Mouse (Mus musculus) embryonic facial prominence, embryonic 13.5 days (tissue): ENCODE results near the gene Zfp503. TPM values are rescaled to one million over a fixed set of nuclear protein-coding genes. Genes with fewer than 3 reads are reported as not detected.

Source experiments
- ATAC-seq: fragments of 200-750 bp; cut with Nextera tagmentation; 2 replicates; pipeline ENCODE4 v1.8.0; 2017; ENCODE audit warnings: low read depth; ENCODE audit not compliant: insufficient number of reproducible peaks, insufficient read depth, low FRiP score, low TSS enrichment
- H3K27ac ChIP-seq: fragments of 300-500 bp; sonication (generic); 2 replicates; pipeline ENCODE4 v1.5.1; 2015; ENCODE audit warnings: moderate library complexity, mild to moderate bottlenecking, inconsistent platforms
- H3K27me3 ChIP-seq: fragments of 300-500 bp; sonication (generic); 2 replicates; pipeline ENCODE4 v1.6.1; 2015; ENCODE audit warnings: mild to moderate bottlenecking, inconsistent platforms
- H3K36me3 ChIP-seq: fragments of 300-500 bp; sonication (generic); 2 replicates; pipeline ENCODE4 v1.6.1; 2015; ENCODE audit warnings: mild to moderate bottlenecking, inconsistent platforms
- H3K4me1 ChIP-seq: fragments of 300-500 bp; sonication (generic); 2 replicates; pipeline ENCODE4 v1.6.1; 2015; ENCODE audit warnings: inconsistent platforms
- H3K4me2 ChIP-seq: fragments of 300-500 bp; sonication (generic); 2 replicates; pipeline ENCODE4 v1.6.1; 2015; ENCODE audit warnings: moderate library complexity, mild to moderate bottlenecking, inconsistent platforms
- H3K4me3 ChIP-seq: fragments of 300-500 bp; sonication (generic); 2 replicates; pipeline ENCODE4 v1.5.1; 2015; ENCODE audit warnings: mild to moderate bottlenecking, inconsistent platforms
- H3K9ac ChIP-seq: fragments of 300-500 bp; sonication (generic); 2 replicates; pipeline ENCODE4 v1.6.1; 2015; ENCODE audit warnings: mild to moderate bottlenecking, inconsistent platforms
- H3K9me3 ChIP-seq: fragments of 300-500 bp; sonication (generic); 2 replicates; pipeline ENCODE4 v1.6.1; 2016; ENCODE audit warnings: inconsistent platforms
- WGBS: fragments of 180-500 bp; shearing (Covaris S2); methylation state at CpG from one replicate; pipeline ENCODE4 v1.1.7; 2015; ENCODE audit warnings: mixed read lengths; 5-methylcytosine and 5-hydroxymethylcytosine counted together
- microRNA-seq: library from miRNA; unstranded; fragments of <30 nt; microRNA quantifications from one replicate; pipeline ENCODE4, GENCODE M21; 2016
- polyA plus RNA-seq: library from polyadenylated mRNA; unstranded; fragments of >200 nt; fragmentation: Nextera tagmentation; extraction: Ambion mirVana; gene quantifications from 2 replicates; pipeline ENCODE4 v1.2.1, GENCODE M21; 2015

The Zfp503 gene
- polyA plus RNA-seq, 1 experiment from 2014 or later, result 30.5 TPM

DNA sequence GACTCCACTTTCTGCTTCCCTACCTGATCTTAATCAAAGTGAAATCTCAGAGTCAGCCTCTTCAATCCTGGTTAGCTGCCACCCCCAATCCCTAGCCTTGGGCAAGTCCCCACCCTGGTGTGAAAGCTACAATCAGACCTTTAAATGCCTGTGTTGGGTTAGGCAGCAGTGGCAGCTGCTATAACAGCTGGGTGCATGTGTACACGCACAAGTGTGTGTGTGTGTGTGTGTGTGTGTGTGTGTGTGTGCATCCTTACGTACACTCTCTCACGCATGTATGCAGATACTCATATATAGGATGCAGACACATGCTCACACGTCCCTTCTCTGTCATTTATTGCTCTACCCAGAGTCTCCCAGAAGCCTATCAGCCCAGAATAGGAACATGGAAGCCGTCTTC is 30.8 kb downstream of the Zfp503 start:
- Histone ChIP-seq H3K9ac (no peak overlapping the region), H3K4me2 (no peak overlapping the region), H3K4me1 (no peaks in the 10 kb centered on the region; the same call in 1 of the 2 replicates), H3K27me3 (no peaks in the 10 kb centered on the region), H3K4me3 (no peak overlapping the region), H3K9me3 (no peaks in the 10 kb centered on the region), H3K36me3 (no peaks in the 10 kb centered on the region), H3K27ac (no peak overlapping the region)
- WGBS, result 89% methylated on average over 5 of the region's 5 CpGs
- no peak for ATAC-seq

DNA sequence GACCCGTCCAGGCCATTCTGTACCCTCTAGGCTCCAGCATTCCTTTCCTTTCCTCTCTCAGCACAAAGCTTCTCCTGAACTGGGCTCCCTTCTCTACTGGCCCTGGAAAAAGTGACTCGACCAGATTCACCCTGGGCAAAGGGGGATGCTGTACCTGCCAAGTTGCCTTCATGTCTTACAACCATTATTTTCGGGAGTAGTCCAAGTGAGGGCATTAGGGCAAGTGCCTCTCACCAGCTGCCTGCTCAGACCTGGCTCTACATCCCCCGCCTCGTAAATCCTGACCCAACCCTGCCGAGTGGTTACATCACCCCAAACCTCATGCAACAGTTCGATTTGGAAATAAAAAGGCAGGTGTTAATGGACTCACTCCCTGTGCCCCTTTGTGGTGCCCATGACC is 36.9 kb downstream of the Zfp503 start:
- H3K9me3 ChIP-seq, result no peaks in the 10 kb centered on the region; the same call in 1 of the 2 replicates
- no peak overlapping the region for H3K4me3 ChIP-seq
- ATAC-seq, result no peak
- H3K4me2 ChIP-seq, result no peak overlapping the region
- H3K27me3 ChIP-seq, result no peaks in the 10 kb centered on the region
- H3K36me3 ChIP-seq, result no peaks in the 10 kb centered on the region
- WGBS, result 82% methylated on average over 7 of the region's 7 CpGs
- H3K4me1 ChIP-seq, result no peaks in the 10 kb centered on the region
- no peak overlapping the region for H3K27ac ChIP-seq
- no peak overlapping the region for H3K9ac ChIP-seq

DNA sequence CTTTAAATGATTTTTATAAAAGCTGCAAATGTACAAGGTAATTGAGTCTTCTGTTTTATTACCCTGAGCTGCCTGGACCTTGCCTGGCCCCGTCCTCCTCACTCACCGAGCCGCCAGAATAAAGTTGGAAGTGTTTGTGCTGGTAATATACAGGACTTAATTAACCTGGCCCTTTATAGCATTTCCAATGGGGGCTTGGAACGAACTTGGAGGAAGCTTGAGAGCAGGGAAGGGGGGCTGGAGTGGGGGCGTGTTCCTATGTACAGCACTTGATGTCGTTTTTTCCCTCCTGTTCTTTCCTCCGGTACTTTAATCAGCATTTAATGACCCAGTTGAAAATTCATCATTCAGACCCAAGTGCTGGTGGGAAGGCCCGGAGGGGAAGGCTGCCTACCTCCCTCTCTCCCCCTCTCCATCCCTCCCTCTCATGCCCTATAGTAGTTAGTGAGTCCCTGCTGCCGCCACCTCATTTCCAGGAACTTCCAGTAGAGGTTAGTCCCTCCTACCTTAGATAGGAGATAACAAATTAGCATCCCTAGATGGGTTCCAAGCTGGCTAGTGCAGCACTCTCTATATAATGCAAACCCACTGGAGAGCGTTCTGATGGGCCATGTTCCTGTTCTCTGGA is 37.4 kb downstream of the Zfp503 start:
- H3K27ac ChIP-seq, result no peak overlapping the region
- H3K4me1 ChIP-seq, result no peaks in the 10 kb centered on the region
- no peak for ATAC-seq
- H3K4me2 ChIP-seq, result no peak overlapping the region
- no peak overlapping the region for H3K9ac ChIP-seq
- no peaks in the 10 kb centered on the region; the same call in 1 of the 2 replicates for H3K9me3 ChIP-seq
- no peak overlapping the region for H3K4me3 ChIP-seq
- 81% methylated on average over 10 of the region's 10 CpGs for WGBS
- H3K36me3 ChIP-seq, result no peaks in the 10 kb centered on the region
- H3K27me3 ChIP-seq, result no peaks in the 10 kb centered on the region

DNA sequence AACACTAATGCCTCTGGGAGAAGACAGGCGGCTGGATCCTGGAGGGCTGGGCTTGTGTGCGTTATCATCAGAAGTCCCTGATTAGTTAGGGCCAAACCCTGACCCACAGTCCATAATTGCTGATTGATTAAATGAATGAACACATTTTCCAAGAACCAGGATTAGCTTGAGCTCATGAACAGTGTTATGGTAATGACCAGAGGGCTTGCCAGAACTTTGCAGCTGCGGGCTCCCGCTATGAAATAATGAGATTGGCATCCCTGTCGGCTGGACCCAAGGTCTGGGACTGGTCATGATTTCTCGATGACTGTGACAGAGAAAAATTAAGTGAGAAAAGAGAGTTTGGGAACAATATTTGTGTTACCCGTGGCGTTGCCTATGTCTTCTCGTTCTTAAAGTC is 44.5 kb downstream of the Zfp503 start:
- 87% methylated on average over 9 of the region's 9 CpGs for WGBS

DNA sequence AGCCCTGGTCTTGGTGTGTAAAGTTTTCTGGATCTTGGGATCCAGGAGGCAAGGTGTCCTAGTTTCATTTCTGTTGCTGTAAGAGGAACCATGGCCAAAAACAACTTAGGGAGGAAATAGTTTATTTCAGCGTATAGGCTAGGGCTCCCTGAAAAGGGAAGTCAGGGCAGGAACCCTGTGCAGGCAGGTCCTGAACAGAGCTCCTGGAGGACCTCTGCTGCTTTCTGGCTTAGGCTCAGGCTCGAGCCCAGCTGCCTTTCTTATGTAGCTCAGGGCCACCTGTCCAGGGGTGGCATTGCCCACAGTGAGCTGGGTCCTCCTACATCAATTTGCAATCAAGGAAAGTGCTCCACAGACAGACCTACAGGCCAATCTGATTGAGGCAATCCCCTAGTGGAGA is 47.8 kb downstream of the Zfp503 start:
- H3K27ac ChIP-seq, result no peak overlapping the region
- no peaks in the 10 kb centered on the region for H3K9me3 ChIP-seq
- H3K4me3 ChIP-seq, result no peak overlapping the region
- no peaks in the 10 kb centered on the region for H3K4me1 ChIP-seq
- 47% methylated on average over 2 of the region's 2 CpGs for WGBS
- H3K36me3 ChIP-seq, result no peaks in the 10 kb centered on the region
- no peak overlapping the region for H3K4me2 ChIP-seq
- ATAC-seq, result no peak
- no peak overlapping the region for H3K9ac ChIP-seq
- no peaks in the 10 kb centered on the region for H3K27me3 ChIP-seq

More for the DNA sequence above, 44.5 kb downstream of the Zfp503 start:
- H3K4me2 ChIP-seq, result no peak overlapping the region
- no peak overlapping the region for H3K4me3 ChIP-seq
- H3K4me1 ChIP-seq, result no peaks in the 10 kb centered on the region
- no peaks in the 10 kb centered on the region for H3K36me3 ChIP-seq
- no peak overlapping the region for H3K9ac ChIP-seq
- no peaks in the 10 kb centered on the region for H3K9me3 ChIP-seq
- no peak for ATAC-seq
- no peaks in the 10 kb centered on the region for H3K27me3 ChIP-seq
- no peak overlapping the region for H3K27ac ChIP-seq

DNA sequence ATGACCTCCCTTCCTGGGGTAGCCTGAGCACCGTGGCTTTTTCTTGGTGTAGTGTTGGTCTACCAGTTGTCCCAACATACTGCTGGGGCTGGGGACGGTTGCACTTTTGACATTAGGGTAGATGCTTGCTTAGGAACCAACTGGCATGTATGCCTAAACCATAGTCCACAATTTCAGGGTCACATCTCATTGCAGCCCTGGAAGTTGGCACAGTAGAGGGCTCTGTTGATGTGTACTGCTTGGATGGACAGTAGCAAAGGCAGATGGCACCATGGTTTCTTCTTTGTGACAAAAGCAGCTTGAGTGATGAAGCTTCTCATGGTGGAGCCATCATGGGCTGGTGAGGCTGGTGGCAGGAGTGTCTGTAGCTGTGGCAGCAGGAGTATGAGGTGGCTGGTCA is 52.3 kb downstream of the Zfp503 start:
- Histone ChIP-seq H3K4me1 (no peaks in the 10 kb centered on the region), H3K4me3 (no peak overlapping the region), H3K4me2 (no peak overlapping the region), H3K36me3 (no peaks in the 10 kb centered on the region), H3K9ac (no peak overlapping the region), H3K27me3 (no peaks in the 10 kb centered on the region), H3K9me3 (no peaks in the 10 kb centered on the region), H3K27ac (no peak overlapping the region)
- no peak for ATAC-seq
- WGBS, result 88% methylated on average over 2 of the region's 2 CpGs

DNA sequence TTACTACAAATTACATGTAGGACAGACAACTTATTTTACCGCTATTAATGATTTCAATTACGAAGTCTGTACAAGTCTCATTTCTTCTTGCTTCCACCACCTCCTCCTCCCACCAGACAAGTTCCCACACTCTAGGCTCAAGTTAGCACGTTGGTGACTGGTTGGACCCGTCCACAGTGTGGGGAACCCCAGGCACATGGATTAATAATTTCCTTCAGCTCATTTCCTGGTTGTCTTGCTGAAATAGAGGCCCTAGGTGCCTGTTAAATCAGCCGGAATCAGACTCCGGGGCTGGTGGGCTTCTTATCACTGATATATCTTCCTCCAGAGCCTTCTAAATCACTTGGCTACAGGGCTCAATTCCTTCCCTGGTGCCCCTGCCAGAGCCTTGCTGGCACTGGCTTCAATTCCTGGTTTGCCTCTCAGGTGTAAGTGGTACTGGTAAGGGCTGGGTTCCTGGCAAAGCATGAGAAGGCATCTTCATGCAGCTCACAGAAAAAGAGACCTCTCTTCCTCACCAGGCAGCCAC is 53.2 kb downstream of the Zfp503 start:
- Histone ChIP-seq H3K4me3 (no peak overlapping the region), H3K4me1 (no peaks in the 10 kb centered on the region), H3K9me3 (no peaks in the 10 kb centered on the region), H3K36me3 (no peaks in the 10 kb centered on the region), H3K4me2 (no peak overlapping the region), H3K9ac (no peak overlapping the region), H3K27ac (no peak overlapping the region), H3K27me3 (no peaks in the 10 kb centered on the region)
- WGBS, result 77% methylated on average over 6 of the region's 6 CpGs
- ATAC-seq, result no peak

Small RNA genes lying within 50 kb of the gene (microRNA-seq; reads per million reads assigned to microRNA genes)
- not detected for gene Gm27532

Other genes with a start within 250 kb of the Zfp503 start
- gene Samd8, start 239.1 kb downstream of the Zfp503 start, polyA plus RNA-seq, result 12.1 and 13.2 TPM in 2 replicates
- 0.34 and 0.51 TPM in 2 replicates for gene Dusp13, start 238.4 kb downstream of the Zfp503 start, polyA plus RNA-seq
- 209 and 221 TPM in 2 replicates for gene Vdac2, start 164.4 kb downstream of the Zfp503 start, polyA plus RNA-seq
- 21.4 and 21.5 TPM in 2 replicates for gene Comtd1, start 140.6 kb downstream of the Zfp503 start, polyA plus RNA-seq
- gene Lrmda, start 30.1 kb upstream of the Zfp503 start, polyA plus RNA-seq, result 0.52 and 1.2 TPM in 2 replicates